Mouse (Mus musculus): ENCODE results near the gene Gnb4.

Gnb4 gene
- long read RNA-seq, experiment 1, full-length matches to known transcripts, result 19 of 25 reads
- long read RNA-seq, experiment 1, partial matches to known transcripts, result 2 of 25 reads
- long read RNA-seq, experiment 1, other reads (novel, unspliced or antisense), result 4 of 25 reads
- long read RNA-seq, experiment 2, full-length matches to known transcripts, result 48 of 58 reads
- long read RNA-seq, experiment 2, partial matches to known transcripts, result 1 of 58 reads
- long read RNA-seq, experiment 2, other reads (novel, unspliced or antisense), result 9 of 58 reads

- intact Hi-C loops (cut with DNase I), result loop anchor here (5.0 kb wide), 1 partner anchor 41 kb away; no protein-coding TSS in a partner anchor
Observed at GRCm38 (mm10) chr3:32616331-32617052, at the start of gene Gnb4. Gnb4 (minus strand) TSS chr3:32616585.

- intact Hi-C loops (cut with DNase I), result no loop called here
Observed at GRCm38 (mm10) chr3:32661556-32661930, 45.2 kb upstream of the Gnb4 start.

GRCm38 (mm10) chr3:32660831-32661555, 44.6 kb upstream of the Gnb4 start:
- intact Hi-C loops (cut with DNase I), result no loop called here

GRCm38 (mm10) chr3:32660276-32660675, 43.9 kb upstream of the Gnb4 start:
- intact Hi-C loops (cut with DNase I), result no loop called here

- intact Hi-C loops (cut with DNase I), result loop anchor here (5.0 kb wide), 1 partner anchor 42 kb away; the partner anchor contains the start of gene Gnb4
Observed at GRCm38 (mm10) chr3:32659506-32659905, 43.1 kb upstream of the Gnb4 start.

- intact Hi-C loops (cut with DNase I), result loop anchor here (5.0 kb wide), 1 partner anchor 42 kb away; the partner anchor contains the start of gene Gnb4
Observed at GRCm38 (mm10) chr3:32658821-32659220, 42.4 kb upstream of the Gnb4 start.

- intact Hi-C loops (cut with DNase I), result loop anchor here (5.0 kb wide), 1 partner anchor 41 kb away; the partner anchor contains the start of gene Gnb4
Observed at GRCm38 (mm10) chr3:32658401-32658800, 42.0 kb upstream of the Gnb4 start.

- intact Hi-C loops (cut with DNase I), result loop anchor here (5.0 kb wide), 1 partner anchor 39 kb away; the partner anchor contains the start of gene Gnb4
Observed at GRCm38 (mm10) chr3:32656398-32656994, 40.1 kb upstream of the Gnb4 start.

GRCm38 (mm10) chr3:32655994-32656393, 39.6 kb upstream of the Gnb4 start:
- intact Hi-C loops (cut with DNase I), result loop anchor here (5.0 kb wide), 1 partner anchor 39 kb away; the partner anchor contains the start of gene Gnb4

GRCm38 (mm10) chr3:32652739-32653138, 36.4 kb upstream of the Gnb4 start:
- intact Hi-C loops (cut with DNase I), result no loop called here

- intact Hi-C loops (cut with DNase I), result loop anchor here (5.0 kb wide), 1 partner anchor 43 kb away; no protein-coding TSS in a partner anchor
Observed at GRCm38 (mm10) chr3:32649284-32649683, 32.9 kb upstream of the Gnb4 start.

GRCm38 (mm10) chr3:32646918-32647317, 30.5 kb upstream of the Gnb4 start:
- intact Hi-C loops (cut with DNase I), result loop anchor here (5.0 kb wide), 1 partner anchor 45 kb away; no protein-coding TSS in a partner anchor

- intact Hi-C loops (cut with DNase I), result loop anchor here (5.0 kb wide), 1 partner anchor 48 kb away; no protein-coding TSS in a partner anchor
Observed at GRCm38 (mm10) chr3:32644751-32645150, 28.4 kb upstream of the Gnb4 start.

- intact Hi-C loops (cut with DNase I), result no loop called here
Observed at GRCm38 (mm10) chr3:32642116-32642515, 25.7 kb upstream of the Gnb4 start.

- intact Hi-C loops (cut with DNase I), result no loop called here
Observed at GRCm38 (mm10) chr3:32638240-32638639, 21.9 kb upstream of the Gnb4 start.

- intact Hi-C loops (cut with DNase I), result no loop called here
Observed at GRCm38 (mm10) chr3:32632760-32633264, 16.4 kb upstream of the Gnb4 start.

- intact Hi-C loops (cut with DNase I), result no loop called here
Observed at GRCm38 (mm10) chr3:32630210-32630609, 13.8 kb upstream of the Gnb4 start.

- intact Hi-C loops (cut with DNase I), result no loop called here
Observed at GRCm38 (mm10) chr3:32628141-32628540, 11.8 kb upstream of the Gnb4 start.

GRCm38 (mm10) chr3:32622106-32622505, 5.7 kb upstream of the Gnb4 start:
- intact Hi-C loops (cut with DNase I), result no loop called here

GRCm38 (mm10) chr3:32621658-32622057, 5.3 kb upstream of the Gnb4 start:
- intact Hi-C loops (cut with DNase I), result no loop called here

Data from adrenal gland (tissue).